Mouse (Mus musculus) CD8-positive naive resting alpha-beta T cell, adult 57 days (primary cell): ENCODE measurements around the gene Olfr583. TPM values are rescaled to one million over a fixed set of nuclear protein-coding genes. Genes with fewer than 3 reads are reported as not detected.

ENCODE experiments used
- total RNA-seq: library from RNA; stranded (reverse); gene quantifications from one replicate; pipeline ENCODE4 v1.2.4, GENCODE M21; 2023

Gene Olfr583
- not detected for total RNA-seq

GRCm38 (mm10) chr7:103051000-103051399 is at the start of gene Olfr583:
Gene Olfr583, plus strand, starts transcription at chr7:103051300.

GRCm38 (mm10) chr7:103037724-103038123 is 13.4 kb upstream of the Olfr583 start, which contains the start of gene Olfr582:
Gene Olfr582, plus strand, starts transcription at chr7:103038024.

GRCm38 (mm10) chr7:103081585-103081984 is 30.5 kb downstream of the Olfr583 start, which contains the start of gene Olfr584:
Gene Olfr584, plus strand, starts transcription at chr7:103081885.

GRCm38 (mm10) chr7:103097420-103097819 is 46.3 kb downstream of the Olfr583 start, which contains the start of gene Olfr585:
Gene Olfr585, plus strand, starts transcription at chr7:103097720.

Other genes with a start within 250 kb of the Olfr583 start
- not detected for gene Olfr564, start 247.8 kb upstream of the Olfr583 start, total RNA-seq
- gene Olfr566, start 192.5 kb upstream of the Olfr583 start, total RNA-seq: not detected
- gene Olfr568, start 174.2 kb upstream of the Olfr583 start, total RNA-seq: not detected
- gene Olfr569, start 160.4 kb upstream of the Olfr583 start, total RNA-seq: not detected
- not detected for gene Olfr570, start 156.7 kb upstream of the Olfr583 start, total RNA-seq
- not detected for gene Olfr571, start 133.8 kb upstream of the Olfr583 start, total RNA-seq
- gene Olfr572, start 126.9 kb upstream of the Olfr583 start, total RNA-seq: not detected
- gene Olfr573-ps1, start 108.7 kb upstream of the Olfr583 start, total RNA-seq: not detected
- gene Olfr574, start 102.8 kb upstream of the Olfr583 start, total RNA-seq: not detected
- not detected for gene Olfr575, start 92.5 kb upstream of the Olfr583 start, total RNA-seq
- gene Olfr576, start 88.6 kb upstream of the Olfr583 start, total RNA-seq: not detected
- not detected for gene Olfr577, start 75.4 kb upstream of the Olfr583 start, total RNA-seq
- not detected for gene Olfr578, start 62.0 kb upstream of the Olfr583 start, total RNA-seq
- gene Olfr582, start 13.3 kb upstream of the Olfr583 start, total RNA-seq: not detected
- not detected for gene Olfr584, start 30.6 kb downstream of the Olfr583 start, total RNA-seq
- not detected for gene Olfr585, start 46.4 kb downstream of the Olfr583 start, total RNA-seq
- gene Olfr586, start 74.3 kb downstream of the Olfr583 start, total RNA-seq: not detected
- gene Olfr588-ps1, start 89.6 kb downstream of the Olfr583 start, total RNA-seq: not detected
- gene Olfr589, start 105.1 kb downstream of the Olfr583 start, total RNA-seq: not detected
- gene Olfr591, start 127.0 kb downstream of the Olfr583 start, total RNA-seq: not detected
- gene Olfr592, start 133.5 kb downstream of the Olfr583 start, total RNA-seq: not detected
- not detected for gene Olfr593, start 160.6 kb downstream of the Olfr583 start, total RNA-seq
- not detected for gene Olfr594, start 165.7 kb downstream of the Olfr583 start, total RNA-seq
- not detected for gene Usp17ld, start 201.2 kb downstream of the Olfr583 start, total RNA-seq